Mouse (Mus musculus): ENCODE data around the gene Gm17651.

The Gm17651 gene

DNA sequence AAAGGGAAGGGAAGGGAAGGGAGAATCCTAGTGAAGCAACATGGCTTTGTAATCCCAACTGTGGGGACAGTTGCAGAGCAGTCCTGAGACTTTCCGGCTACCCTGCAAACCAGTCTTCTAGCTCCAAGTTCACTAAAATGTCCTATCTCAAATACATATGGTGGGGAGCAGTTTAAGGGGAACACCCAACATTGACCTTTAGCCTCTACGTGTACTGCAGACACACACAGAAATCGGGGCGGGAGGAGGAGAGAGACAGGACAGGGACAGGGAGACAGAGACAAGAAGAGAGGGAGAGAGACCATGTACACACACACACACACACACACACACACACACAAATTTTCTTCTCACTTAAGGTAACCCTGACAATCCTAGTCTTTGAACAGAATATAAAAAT is 44.6 kb downstream of the Gm17651 start:
- DNase-seq (ENCODE audit: low read depth) = no peak

DNA sequence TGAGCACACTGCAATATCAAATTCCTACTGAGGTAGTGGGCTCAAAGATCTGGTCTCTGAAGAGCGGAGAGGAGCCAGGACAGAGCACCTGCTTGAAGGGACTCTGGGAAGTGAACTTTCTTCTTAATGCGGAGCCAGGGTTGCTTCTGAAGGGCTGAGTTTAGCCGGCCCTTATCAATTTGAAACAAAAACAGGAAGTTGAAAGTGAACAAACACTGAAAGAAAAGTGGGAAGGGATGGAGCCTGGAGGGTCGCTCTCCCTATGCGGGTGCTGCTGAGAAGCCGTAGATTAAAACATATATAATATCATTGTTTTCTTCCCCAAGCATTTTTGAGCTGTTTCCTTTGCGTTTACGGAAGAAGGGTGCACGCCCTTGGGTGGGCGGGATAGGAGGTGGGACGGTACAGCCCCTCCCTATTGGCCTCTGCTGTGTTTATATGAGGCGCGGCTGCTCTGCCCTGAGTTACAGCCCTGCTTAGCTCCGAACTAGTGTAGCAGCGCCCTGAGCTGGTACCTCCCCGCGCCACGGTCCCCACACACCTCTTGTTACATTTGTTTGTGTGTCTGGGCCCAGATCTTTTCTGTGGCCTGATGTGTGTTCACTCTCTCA is 46.0 kb downstream of the Gm17651 start, which contains the start of gene Fmo5:
TSS of gene Fmo5 (plus strand) at position 414 of the 611 bp plus-strand sequence.
- peak; percentile 54 for DNase-seq (ENCODE audit: low read depth)

DNA sequence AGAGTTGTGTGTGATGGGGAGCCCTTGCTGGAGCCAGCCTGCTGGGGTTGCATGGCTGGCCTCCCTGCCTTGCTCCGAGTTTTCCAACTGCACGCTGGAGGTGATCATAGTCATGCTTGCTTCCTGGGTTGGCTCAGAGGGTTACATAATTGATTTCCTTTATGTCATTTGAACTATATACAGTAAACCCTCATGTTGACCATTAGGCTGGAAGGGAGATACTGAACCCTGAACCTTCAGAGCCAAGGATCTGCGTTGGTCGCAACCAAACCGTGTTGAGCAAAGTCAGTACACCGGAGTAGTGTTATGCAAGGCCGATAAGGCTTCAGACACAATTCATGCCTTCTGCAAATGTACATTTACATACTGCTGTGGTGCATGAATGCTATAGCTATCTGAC is 46.6 kb downstream of the Gm17651 start:
- no peak for DNase-seq (ENCODE audit: low read depth)

DNA sequence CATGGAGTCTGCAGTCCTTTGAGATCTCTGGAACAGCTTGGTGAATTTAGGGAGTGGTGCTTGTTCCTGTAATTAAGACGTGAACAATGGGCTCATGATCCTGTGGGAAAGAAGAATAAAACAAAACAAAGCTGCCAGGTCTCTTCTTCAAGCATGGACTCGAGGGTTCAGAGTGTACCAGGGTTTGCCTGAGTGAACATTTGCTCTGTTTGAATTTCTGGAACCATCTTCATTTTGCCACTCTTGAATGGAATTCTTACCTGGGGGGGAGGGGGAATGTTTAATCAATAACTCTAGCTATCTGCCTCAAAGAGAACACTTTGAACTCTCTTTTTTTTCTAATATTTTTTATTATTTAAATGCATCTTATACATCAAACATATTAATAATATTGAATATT is 49.9 kb downstream of the Gm17651 start:
- no peak for DNase-seq (ENCODE audit: low read depth)
